8 mouse cellular contexts compared by ENCODE assay signal in the genomic region with DNA sequence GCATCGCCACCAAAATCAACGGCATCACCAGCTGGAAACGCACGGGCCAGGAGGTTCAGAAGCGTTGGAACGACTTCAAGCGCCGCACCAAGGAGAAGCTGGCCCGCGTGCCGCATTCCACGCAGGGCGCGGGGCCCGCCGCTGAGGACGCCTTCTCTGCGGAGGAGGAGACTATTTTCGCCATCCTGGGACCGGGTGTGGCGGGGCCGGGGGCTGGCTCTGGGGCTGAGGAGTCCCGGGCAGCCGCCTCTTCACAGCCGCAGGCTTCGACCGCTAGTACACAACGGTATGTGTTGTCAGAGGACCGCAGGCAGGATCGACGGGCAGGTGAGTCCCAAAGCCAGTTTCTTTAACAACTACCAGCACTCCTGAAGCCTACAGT. TPM values are rescaled to one million over a fixed set of nuclear protein-coding genes. Genes with fewer than 3 reads are reported as not detected.
DNase-seq lines count a peak whose midpoint lies in the region; ATAC-seq and TF ChIP-seq lines count a peak whose summit lies in the region.
"Had no signal": no experiment of that assay in that cellular context is flagged by ENCODE, and none has a peak within 500 bp of the region (broad histone marks: within the 10 kb centered on the region; RNA-seq: fewer than 3 reads in every experiment).

No protein-coding gene starts in this region.

- DNase-seq in spleen, adult 2 months (ENCODE audit: low read depth in 1 of 2, low spot score in 2 of 2) = no peak
- DNase-seq in spleen, postnatal 14 days (ENCODE audit: low spot score in 2 of 2) = no peak
- peak; percentile 60 for DNase-seq in cerebellum, adult 8-10 months
- DNase-seq in gastrocnemius, postnatal 25 days = peak; percentile 34
- no peak for DNase-seq in kidney, postnatal 0 days (ENCODE audit: low spot score)
- DNase-seq in midbrain, postnatal 0 days (ENCODE audit: low spot score) = no peak
- DNase-seq in embryo, embryonic 10.5 days (ENCODE audit: low spot score) = no peak

- no peak for TF ChIP-seq CTCF in spleen, adult 2 months (IDR thresholded peaks at IDR 0.05; ENCODE audit: extremely low read depth, insufficient read depth, insufficient read length, insufficient replicate concordance)
- TF ChIP-seq CTCF in kidney, postnatal 0 days (IDR thresholded peaks at IDR 0.05; ENCODE audit: low read depth) = no peak
- no peak for TF ChIP-seq CTCF in midbrain, postnatal 0 days (IDR thresholded peaks at IDR 0.05)

- peaks cover 8% of the 10 kb centered on the region for H3K27me3 ChIP-seq in spleen, adult 2 months (ENCODE audit: control insufficient read depth, insufficient read depth, low read length)
- H3K27me3 ChIP-seq in kidney, postnatal 0 days (ENCODE audit: insufficient read depth, low read length) = no peaks in the 10 kb centered on the region
- no peaks in the 10 kb centered on the region for H3K27me3 ChIP-seq in midbrain, postnatal 0 days (ENCODE audit: insufficient read depth, low read length)

- WGBS in spleen, adult 2 months = 7% methylated on average over 31 of the region's 31 CpGs
- WGBS in kidney, postnatal 0 days = 3% methylated on average over 31 of the region's 31 CpGs
- 1% methylated on average over 31 of the region's 31 CpGs for WGBS in midbrain, postnatal 0 days

- TF ChIP-seq POLR2A in spleen, adult 2 months (IDR thresholded peaks at IDR 0.05; ENCODE audit: low read depth, low read length) = no peak

- no peaks in the 10 kb centered on the region for H3K9me3 ChIP-seq in kidney, postnatal 0 days (replicated peaks; ENCODE audit: low read length)
- H3K9me3 ChIP-seq in midbrain, postnatal 0 days (ENCODE audit: low read length) = no peaks in the 10 kb centered on the region

- H3K4me1 ChIP-seq in spleen, adult 2 months (ENCODE audit: control insufficient read depth, insufficient read depth, insufficient read length) = peaks cover 10% of the 10 kb centered on the region
- peaks cover 14% of the 10 kb centered on the region for H3K4me1 ChIP-seq in kidney, postnatal 0 days (replicated peaks; ENCODE audit: insufficient read depth, low read length)
- peaks cover 17% of the 10 kb centered on the region for H3K4me1 ChIP-seq in midbrain, postnatal 0 days (ENCODE audit: insufficient read depth, low read length)

- H3K9ac ChIP-seq in kidney, postnatal 0 days (ENCODE audit: low read depth, low read length) = peak overlapping the region; percentile 47; the same call in 1 of the 2 replicates
- H3K9ac ChIP-seq in midbrain, postnatal 0 days (replicated peaks; ENCODE audit: low read length, poor library complexity, severe bottlenecking) = peak overlapping the region; percentile 74

- peak overlapping the region; percentile 85 for H3K4me2 ChIP-seq in kidney, postnatal 0 days (ENCODE audit: low read length)
- peak overlapping the region; percentile 78 for H3K4me2 ChIP-seq in midbrain, postnatal 0 days (ENCODE audit: low read depth, low read length, poor library complexity, severe bottlenecking)

- no peak overlapping the region for H3K27ac ChIP-seq in spleen, adult 2 months (ENCODE audit: insufficient read depth, low read length)
- no peak overlapping the region for H3K27ac ChIP-seq in kidney, postnatal 0 days
- H3K27ac ChIP-seq in midbrain, postnatal 0 days (ENCODE audit: low read depth, low read length) = peak overlapping the region; percentile 69

- peaks cover 17% of the 10 kb centered on the region for H3K36me3 ChIP-seq in spleen, adult 2 months (ENCODE audit: control insufficient read depth, insufficient read depth, low read length)
- H3K36me3 ChIP-seq in kidney, postnatal 0 days (ENCODE audit: insufficient read depth, low read length) = no peaks in the 10 kb centered on the region
- no peaks in the 10 kb centered on the region; the same call in 1 of the 2 replicates for H3K36me3 ChIP-seq in midbrain, postnatal 0 days (ENCODE audit: insufficient read depth, low read length)

- ATAC-seq in kidney, postnatal 0 days (replicated peaks; ENCODE audit: low FRiP score, low read depth) = no peak
- no peak for ATAC-seq in midbrain, postnatal 0 days (ENCODE audit: low FRiP score)

- H3K4me3 ChIP-seq in spleen, adult 2 months (ENCODE audit: extremely low read depth, insufficient read depth, insufficient read length) = peak overlapping the region; percentile 48; the same call in 1 of the 2 replicates
- peak overlapping the region; percentile 37 for H3K4me3 ChIP-seq in kidney, postnatal 0 days (replicated peaks; ENCODE audit: low read depth, low read length)
- peak overlapping the region; percentile 61 for H3K4me3 ChIP-seq in midbrain, postnatal 0 days (ENCODE audit: low read depth, low read length)

RNA-seq across cellular contexts. Expression of a gene that starts 1.2 kb away (rescaled TPM):
- 2.5 and 4.0 TPM in 2 replicates for polyA plus RNA-seq in spleen, adult 2 months (2012; rRNA removed)
- 1 to 10 TPM; 4.3 to 4.9 TPM for total RNA-seq in gastrocnemius, postnatal 25 days (2021)
- 3.3 and 3.6 TPM in 2 replicates for polyA plus RNA-seq in kidney, postnatal 0 days (2015; fragmentation: Nextera tagmentation; extraction: Ambion mirVana)
- 16.0 and 21.2 TPM in 2 replicates for total RNA-seq in midbrain, postnatal 0 days (2014; rRNA removed)
- polyA plus RNA-seq in midbrain, postnatal 0 days (2015; fragmentation: Nextera tagmentation; extraction: Ambion mirVana) = 4.7 and 5.0 TPM in 2 replicates

RNA-seq across cellular contexts. Expression of a gene that starts 5.1 kb away (rescaled TPM):
- not detected in 2 replicates for polyA plus RNA-seq in spleen, adult 2 months (2012; rRNA removed)
- total RNA-seq in gastrocnemius, postnatal 25 days (2021) = not detected
- 0.09 TPM in 1 of 2 replicates, not detected in the other for polyA plus RNA-seq in kidney, postnatal 0 days (2015; fragmentation: Nextera tagmentation; extraction: Ambion mirVana)
- total RNA-seq in midbrain, postnatal 0 days (2014; rRNA removed) = 1.7 and 3.7 TPM in 2 replicates
- 0.59 and 1.3 TPM in 2 replicates for polyA plus RNA-seq in midbrain, postnatal 0 days (2015; fragmentation: Nextera tagmentation; extraction: Ambion mirVana)
- polyA plus RNA-seq: erythroblast, embryonic 14.5 days had no signal

RNA-seq across cellular contexts. Expression of a gene that starts 11.6 kb away (rescaled TPM):
- 23.8 and 32.9 TPM in 2 replicates for polyA plus RNA-seq in spleen, adult 2 months (2012; rRNA removed)
- 10 to 100 TPM; 13.7 to 14.3 TPM for total RNA-seq in gastrocnemius, postnatal 25 days (2021)
- polyA plus RNA-seq in kidney, postnatal 0 days (2015; fragmentation: Nextera tagmentation; extraction: Ambion mirVana) = 15.2 and 17.3 TPM in 2 replicates
- total RNA-seq in midbrain, postnatal 0 days (2014; rRNA removed) = 115 and 133 TPM in 2 replicates
- 25.6 and 26.1 TPM in 2 replicates for polyA plus RNA-seq in midbrain, postnatal 0 days (2015; fragmentation: Nextera tagmentation; extraction: Ambion mirVana)

RNA-seq across cellular contexts. Expression of a gene that starts 31.1 kb away (rescaled TPM):
- 0.38 and 0.49 TPM in 2 replicates for polyA plus RNA-seq in spleen, adult 2 months (2012; rRNA removed)
- not detected for total RNA-seq in gastrocnemius, postnatal 25 days (2021)
- polyA plus RNA-seq in kidney, postnatal 0 days (2015; fragmentation: Nextera tagmentation; extraction: Ambion mirVana) = 0.53 and 0.57 TPM in 2 replicates
- not detected in 2 replicates for total RNA-seq in midbrain, postnatal 0 days (2014; rRNA removed)
- polyA plus RNA-seq in midbrain, postnatal 0 days (2015; fragmentation: Nextera tagmentation; extraction: Ambion mirVana) = not detected in 2 replicates

RNA-seq across cellular contexts. Expression of a gene that starts 31.9 kb away (rescaled TPM):
- 67.2 and 88.3 TPM in 2 replicates for polyA plus RNA-seq in spleen, adult 2 months (2012; rRNA removed)
- 10 to 100 TPM; 56.6 to 59.4 TPM for total RNA-seq in gastrocnemius, postnatal 25 days (2021)
- polyA plus RNA-seq in kidney, postnatal 0 days (2015; fragmentation: Nextera tagmentation; extraction: Ambion mirVana) = 16.6 and 17.6 TPM in 2 replicates
- 73.5 and 74.2 TPM in 2 replicates for total RNA-seq in midbrain, postnatal 0 days (2014; rRNA removed)
- 19.5 and 19.7 TPM in 2 replicates for polyA plus RNA-seq in midbrain, postnatal 0 days (2015; fragmentation: Nextera tagmentation; extraction: Ambion mirVana)

Comparison
In these comparisons a context has a peak if more than half of its experiments do, and no peak if none do; other contexts are left out.
1. DNase-seq: peak in cerebellum, adult 8-10 months (single experiment) and gastrocnemius, postnatal 25 days (single experiment); none in spleen, adult 2 months (0 of 2), spleen, postnatal 14 days (0 of 2), kidney, postnatal 0 days (single experiment), midbrain, postnatal 0 days (single experiment) and embryo, embryonic 10.5 days (single experiment).
2. Peak in every context shown above with its lines, with median percentiles within 50 percentile points of each other: H3K4me3 ChIP-seq.